Mouse (Mus musculus) E14TG2a.4 (cell line): Measurements from ENCODE around the gene Eif3c.

Experiments
- CTCF ChIP-seq: conservative IDR thresholded peaks from 2 replicates; pipeline ENCODE4 v1.5.1; 2014; ENCODE audit warnings: low read length
- NANOG ChIP-seq: IDR thresholded peaks from 2 replicates; pipeline ENCODE4 v1.6.1; 2014; ENCODE audit warnings: borderline replicate concordance, low read length, mixed read lengths

GRCm38 (mm10) chr7:126606611-126607010 lies 40.4 kb upstream of the Eif3c start:
- no peak for TF ChIP-seq CTCF
- TF ChIP-seq NANOG: no peak
